Mouse (Mus musculus): ENCODE measurements around the gene Cd93. TPM values are rescaled to one million over a fixed set of nuclear protein-coding genes. Genes with fewer than 3 reads are reported as not detected.

Gene Cd93
- total RNA-seq (2021) = 1 to 10 TPM; 3.2 to 5.1 TPM
- long read RNA-seq, experiment 1, full-length matches to known transcripts = 1 of 2 reads
- long read RNA-seq, experiment 1, partial matches to known transcripts = 1 of 2 reads
- long read RNA-seq, experiment 1, other reads (novel, unspliced or antisense) = 0 of 2 reads
- long read RNA-seq, experiment 2, full-length matches to known transcripts = 2 of 2 reads
- long read RNA-seq, experiment 2, partial matches to known transcripts = 0 of 2 reads
- long read RNA-seq, experiment 2, other reads (novel, unspliced or antisense) = 0 of 2 reads

- Histone ChIP-seq H3K4me3 (peak within 1 kb of the TSS; percentile 33), H3K27ac (peak within 1 kb of the TSS; percentile 72)
- no peak for DNase-seq (ENCODE audit: low spot score in 2 of 2)
- TF ChIP-seq CTCF (conservative IDR thresholded peaks at IDR 0.05) = no peak
Measured at GRCm38 (mm10) chr2:148443249-148443958, at the start of gene Cd93. Gene Cd93, minus strand, starts transcription at chr2:148443563.

DNA sequence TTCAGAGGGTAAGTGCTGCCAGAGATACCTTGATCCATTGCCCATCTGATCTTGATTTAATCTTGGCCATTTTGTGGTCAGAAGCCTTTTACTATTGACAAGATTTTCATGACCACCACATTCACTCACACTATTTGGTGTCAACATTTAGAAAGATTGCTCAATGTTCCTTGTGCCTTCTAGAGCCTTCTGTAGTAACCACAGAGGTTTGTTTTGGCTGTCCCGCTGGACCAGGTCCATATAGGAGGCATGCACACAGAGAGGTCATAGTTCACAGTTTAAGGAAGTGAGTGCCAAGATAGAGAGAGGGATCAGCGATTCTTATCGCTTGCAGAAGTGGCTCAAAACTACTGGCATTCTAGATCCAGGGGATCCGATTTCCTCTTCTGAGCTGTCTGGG is 48.7 kb upstream of the Cd93 start:
- no peak for DNase-seq (ENCODE audit: low spot score in 2 of 2)
- no peak overlapping the region for H3K27ac ChIP-seq
- no peak for TF ChIP-seq CTCF (conservative IDR thresholded peaks at IDR 0.05)
- H3K4me3 ChIP-seq = no peak overlapping the region

DNA sequence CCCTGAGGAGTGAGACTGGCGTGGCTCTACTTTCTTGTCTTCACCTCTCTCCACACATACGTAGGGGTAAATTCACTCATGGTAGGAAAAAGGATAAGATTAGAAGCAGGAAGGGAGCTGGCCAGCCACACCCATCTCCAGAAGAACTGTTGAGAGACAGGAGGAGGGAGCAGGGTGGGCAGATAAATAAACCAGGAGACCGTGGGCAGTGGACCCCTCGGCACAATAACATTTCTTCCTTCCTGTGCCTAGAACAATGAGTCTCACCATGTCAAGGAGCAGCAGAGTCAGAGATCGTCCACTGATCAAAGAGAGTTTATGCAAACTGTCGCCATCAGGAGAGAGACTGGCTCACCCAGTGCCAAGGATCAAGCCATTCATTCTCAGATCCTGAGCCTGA is 46.8 kb upstream of the Cd93 start:
- H3K27ac ChIP-seq = no peak overlapping the region
- no peak overlapping the region for H3K4me3 ChIP-seq
- no peak for TF ChIP-seq CTCF (conservative IDR thresholded peaks at IDR 0.05)
- no peak for DNase-seq (ENCODE audit: low spot score in 2 of 2)

DNA sequence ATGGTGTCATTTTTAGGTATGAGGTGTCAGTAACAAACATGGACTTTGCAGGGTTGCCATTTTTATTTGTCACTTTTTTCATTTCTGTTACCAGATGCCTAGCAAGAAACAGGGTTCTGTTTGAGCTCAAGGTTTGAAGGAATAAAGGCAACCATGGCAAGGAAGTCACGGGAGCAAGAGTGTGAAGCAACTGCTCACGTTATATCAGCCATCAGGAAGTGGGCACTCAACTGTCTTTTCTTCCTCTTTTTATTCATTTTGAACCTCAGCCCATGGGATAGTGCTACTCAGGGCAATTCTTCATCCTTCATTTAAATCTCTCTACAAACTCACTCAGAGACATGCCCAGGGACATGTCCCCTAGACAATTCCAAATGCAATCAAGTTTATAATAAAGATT is 45.5 kb upstream of the Cd93 start:
- Histone ChIP-seq H3K4me3 (no peak overlapping the region), H3K27ac (no peak overlapping the region)
- no peak for DNase-seq (ENCODE audit: low spot score in 2 of 2)
- TF ChIP-seq CTCF (conservative IDR thresholded peaks at IDR 0.05) = no peak

DNA sequence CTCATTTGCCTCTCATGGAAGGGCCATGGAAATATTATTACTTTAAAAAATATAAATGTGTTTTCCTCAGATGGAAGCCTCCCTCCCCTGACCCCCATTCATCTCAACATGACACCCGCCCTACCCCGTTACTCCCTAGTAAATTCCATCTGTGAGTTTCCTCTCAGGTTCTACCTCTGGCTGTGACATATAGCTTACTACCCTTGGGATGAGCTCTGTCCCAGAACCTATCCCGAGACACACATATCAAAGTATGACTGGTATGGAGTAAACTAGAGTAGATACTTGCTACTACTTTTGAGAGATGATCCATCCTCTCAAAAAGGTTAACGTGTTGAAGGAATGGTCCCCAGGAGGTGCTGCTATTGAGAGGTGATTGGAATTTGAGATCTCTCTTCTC is 42.2 kb upstream of the Cd93 start:
- DNase-seq (ENCODE audit: low spot score in 2 of 2) = no peak
- Histone ChIP-seq H3K4me3 (no peak overlapping the region), H3K27ac (no peak overlapping the region)
- TF ChIP-seq CTCF (conservative IDR thresholded peaks at IDR 0.05) = no peak

DNA sequence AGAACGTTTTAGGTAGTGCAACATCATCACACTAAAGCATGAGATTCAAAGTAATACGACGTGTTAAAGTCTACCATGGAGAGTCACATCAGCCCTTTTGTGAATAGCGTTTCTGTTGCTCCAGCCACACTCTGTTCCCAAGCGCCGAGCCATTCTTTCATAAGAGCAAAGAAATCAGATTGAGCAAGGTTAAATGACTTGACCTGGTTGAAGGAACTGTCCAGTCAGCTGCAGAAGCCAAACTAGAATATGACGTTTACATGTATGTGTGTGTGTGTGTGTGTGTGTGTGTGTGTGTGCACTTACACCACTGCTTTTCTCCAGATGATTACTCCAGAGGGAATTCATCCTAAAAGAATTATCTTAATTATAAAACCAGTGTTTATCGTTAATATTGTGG is 37.0 kb upstream of the Cd93 start:
- no peak overlapping the region for H3K27ac ChIP-seq
- H3K4me3 ChIP-seq = no peak overlapping the region
- DNase-seq (ENCODE audit: low spot score in 2 of 2) = no peak
- no peak for TF ChIP-seq CTCF (conservative IDR thresholded peaks at IDR 0.05)

DNA sequence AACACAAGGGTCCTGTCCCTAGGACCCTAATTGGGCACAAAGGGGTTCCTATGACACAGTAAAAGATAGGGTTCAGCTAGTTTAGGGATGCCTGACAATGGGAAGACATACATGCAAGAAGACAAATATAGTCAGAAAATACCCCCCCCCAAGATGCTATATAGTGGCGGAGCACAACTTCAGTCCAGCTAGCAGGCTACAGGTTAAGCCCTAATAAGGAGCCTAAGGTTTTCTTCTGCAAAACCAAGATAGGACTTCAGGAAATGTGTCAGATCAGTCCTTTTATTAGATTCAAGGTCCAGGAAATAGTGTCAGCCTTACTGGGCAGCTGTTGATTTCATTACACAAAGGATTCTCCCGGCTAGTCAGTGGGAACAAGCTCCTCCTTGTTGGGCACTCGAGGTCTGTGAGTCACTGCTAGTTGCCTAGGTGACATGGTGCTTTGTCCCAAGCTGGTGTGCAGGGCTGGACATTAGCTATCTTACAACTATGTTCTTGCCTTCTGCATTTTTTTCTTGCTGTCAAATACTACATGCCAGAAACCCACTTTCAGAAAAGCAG is 34.9 kb upstream of the Cd93 start:
- Histone ChIP-seq H3K27ac (0 out of 2 replicates have a peak overlapping the region, but pooled peaks have one; percentile 4), H3K4me3 (no peak overlapping the region)
- no peak for DNase-seq (ENCODE audit: low spot score in 2 of 2)
- TF ChIP-seq CTCF (conservative IDR thresholded peaks at IDR 0.05) = no peak

- DNase-seq (ENCODE audit: low spot score in 2 of 2) = no peak
- no peak overlapping the region for H3K4me3 ChIP-seq
- TF ChIP-seq CTCF (conservative IDR thresholded peaks at IDR 0.05) = no peak
- no peak overlapping the region for H3K27ac ChIP-seq
Measured at GRCm38 (mm10) chr2:148477346-148477745, 34.0 kb upstream of the Cd93 start.

GRCm38 (mm10) chr2:148476576-148476975 is 33.2 kb upstream of the Cd93 start:
- DNase-seq (ENCODE audit: low spot score in 2 of 2) = no peak
- TF ChIP-seq CTCF (conservative IDR thresholded peaks at IDR 0.05) = no peak
- Histone ChIP-seq H3K27ac (no peak overlapping the region), H3K4me3 (no peak overlapping the region)

DNA sequence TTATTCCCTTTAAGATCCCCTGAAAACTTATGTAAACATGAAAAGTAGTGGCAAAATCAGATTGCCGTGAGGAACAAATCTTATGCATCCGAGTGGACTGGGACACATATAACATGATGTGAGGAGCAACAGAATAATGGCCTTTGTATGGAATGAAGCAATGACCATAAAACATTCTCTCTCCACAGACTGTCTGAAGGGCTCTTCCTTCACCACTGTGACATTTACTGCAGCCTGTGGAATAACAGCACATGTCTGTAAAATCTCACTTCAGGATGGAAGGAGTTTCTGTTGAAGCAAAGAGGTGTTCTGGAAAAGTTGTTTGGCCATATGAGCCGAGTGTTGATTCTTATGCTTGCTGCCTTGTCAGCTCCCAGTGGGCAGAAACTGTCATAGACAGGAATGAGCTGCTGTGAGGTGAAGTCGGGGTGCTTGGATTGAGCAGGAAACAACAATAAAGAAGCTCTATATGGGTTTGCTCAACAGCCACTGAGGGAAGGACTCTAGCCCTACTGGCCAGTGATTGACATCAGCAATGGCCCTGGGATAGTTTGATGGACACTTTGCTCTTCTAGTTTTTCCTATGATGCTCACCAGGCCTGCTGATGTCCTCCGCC is 32.6 kb upstream of the Cd93 start:
- no peak overlapping the region for H3K27ac ChIP-seq
- TF ChIP-seq CTCF (conservative IDR thresholded peaks at IDR 0.05) = no peak
- DNase-seq (ENCODE audit: low spot score in 2 of 2) = no peak
- H3K4me3 ChIP-seq = no peak overlapping the region

- no peak for DNase-seq (ENCODE audit: low spot score in 2 of 2)
- H3K27ac ChIP-seq = no peak overlapping the region
- TF ChIP-seq CTCF (conservative IDR thresholded peaks at IDR 0.05) = no peak
Measured at GRCm38 (mm10) chr2:148469341-148470238, 26.2 kb upstream of the Cd93 start.

GRCm38 (mm10) chr2:148467921-148468440 is 24.6 kb upstream of the Cd93 start:
- Histone ChIP-seq H3K4me3 (no peak overlapping the region), H3K27ac (0 out of 2 replicates have a peak overlapping the region, but pooled peaks have one; percentile 28)
- DNase-seq (ENCODE audit: low spot score in 2 of 2) = no peak
- no peak for TF ChIP-seq CTCF (conservative IDR thresholded peaks at IDR 0.05)

More at GRCm38 (mm10) chr2:148469341-148470238, 26.2 kb upstream of the Cd93 start:
- H3K4me3 ChIP-seq = no peak overlapping the region

Measured in layer of hippocampus, adult 2 months (tissue).